Comparison of ENCODE assay signal across 16 mouse cellular contexts in genomic region chr12:4978324-4978723, GRCm38 (mm10).
"Had no signal": no experiment of that assay in that cellular context is flagged by ENCODE, and none has a peak within 500 bp of the region (broad histone marks: within the 10 kb centered on the region; RNA-seq: fewer than 3 reads in every experiment).

No protein-coding gene starts in this region.

- H3K27me3 ChIP-seq: liver, embryonic 12.5 days; megakaryocyte, embryonic 14.5 days; midbrain, embryonic 12.5 days; neural tube, embryonic 13.5 days; neural tube, embryonic 15.5 days had no signal

- DNase-seq: lung, adult 18-20 months; lung, embryonic 14.5 days; lung, postnatal 10 days; lung, postnatal 4 days; midbrain, embryonic 14.5 days; right cerebral cortex, postnatal 14 days; thymus, adult 18-20 months; thymus, postnatal 25 days; thymus, postnatal 4 days had no signal

- H3K4me3 ChIP-seq: liver, embryonic 12.5 days; megakaryocyte, embryonic 14.5 days; midbrain, embryonic 10.5 days; midbrain, embryonic 12.5 days; neural tube, embryonic 13.5 days; neural tube, embryonic 15.5 days had no signal

- H3K4me1 ChIP-seq: midbrain, embryonic 10.5 days; midbrain, embryonic 12.5 days; neural tube, embryonic 13.5 days; neural tube, embryonic 15.5 days had no signal

- ATAC-seq: liver, embryonic 12.5 days had no signal

- H3K27ac ChIP-seq: liver, embryonic 12.5 days; liver, embryonic 14.5 days; midbrain, embryonic 10.5 days; midbrain, embryonic 12.5 days; neural tube, embryonic 13.5 days; neural tube, embryonic 15.5 days had no signal

- H3K9ac ChIP-seq: liver, embryonic 12.5 days; liver, embryonic 14.5 days; lung, embryonic 14.5 days; midbrain, embryonic 12.5 days; neural tube, embryonic 13.5 days; neural tube, embryonic 15.5 days had no signal

- H3K4me2 ChIP-seq: liver, embryonic 12.5 days; lung, embryonic 14.5 days; midbrain, embryonic 12.5 days; neural tube, embryonic 13.5 days; neural tube, embryonic 15.5 days had no signal

- H3K9me3 ChIP-seq: liver, embryonic 12.5 days; megakaryocyte, embryonic 14.5 days; midbrain, embryonic 10.5 days; midbrain, embryonic 12.5 days; neural tube, embryonic 13.5 days; neural tube, embryonic 15.5 days had no signal
